Comparison of ENCODE assay signal across 9 mouse cellular contexts in the genomic region with DNA sequence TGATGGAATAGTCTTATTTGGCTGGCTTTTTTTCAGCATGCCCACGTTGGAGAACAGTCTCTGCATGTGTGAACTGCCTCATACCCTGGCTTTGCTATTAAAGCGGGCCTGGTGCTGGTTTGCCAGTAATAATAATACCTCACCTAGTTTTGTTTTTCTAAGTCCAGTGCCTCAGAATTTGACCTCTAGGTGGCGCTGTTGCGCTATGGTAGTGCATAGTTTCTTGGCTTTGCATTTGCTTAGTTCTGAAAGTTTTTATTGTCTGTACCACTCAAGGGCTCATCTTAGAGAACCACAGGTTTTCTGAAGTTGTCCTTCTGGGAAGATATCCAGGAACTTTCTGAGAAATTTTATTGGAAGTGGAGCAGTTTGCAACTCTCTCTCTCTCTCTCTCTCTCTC. TPM values are rescaled to one million over a fixed set of nuclear protein-coding genes. Genes with fewer than 3 reads are reported as not detected.
A peak's percentile ranks its signal among the peaks of the same experiment; 100 is the strongest.
DNase-seq lines count a peak whose midpoint lies in the region; ATAC-seq and TF ChIP-seq lines count a peak whose summit lies in the region.
"Had no signal": no experiment of that assay in that cellular context is flagged by ENCODE, and none has a peak within 500 bp of the region (broad histone marks: within the 10 kb centered on the region; RNA-seq: fewer than 3 reads in every experiment).

No protein-coding gene starts in this region.

- peak; percentile 92 for TF ChIP-seq CTCF in forebrain, postnatal 0 days (IDR thresholded peaks at IDR 0.05; ENCODE audit: low read depth)
- peak; percentile 90 for TF ChIP-seq CTCF in lung, embryonic 14.5 days (IDR thresholded peaks at IDR 0.05; ENCODE audit: low read depth)

- peak; percentile 53 for ATAC-seq in CD4-positive, CD25-positive, alpha-beta regulatory T cell, adult 4 months
- peak; percentile 50; the same call in 1 of the 2 replicates for ATAC-seq in forebrain, postnatal 0 days
- peak; percentile 17; the same call in 1 of the 2 replicates for ATAC-seq in lung, embryonic 14.5 days (ENCODE audit: insufficient read depth)
- no peak for ATAC-seq in activated CD4-positive, CD25-positive, alpha-beta regulatory T cell, adult 4 months

- no peak overlapping the region for H3K4me2 ChIP-seq in forebrain, postnatal 0 days (ENCODE audit: low read depth)
- H3K4me2 ChIP-seq in lung, embryonic 14.5 days = no peak overlapping the region
- H3K4me2 ChIP-seq: limb, embryonic 13.5 days had no signal

- no peaks in the 10 kb centered on the region for H3K9me3 ChIP-seq in forebrain, postnatal 0 days (ENCODE audit: low read length)
- H3K9me3 ChIP-seq in lung, embryonic 14.5 days (ENCODE audit: low read depth, low read length) = no peaks in the 10 kb centered on the region
- H3K9me3 ChIP-seq: limb, embryonic 13.5 days had no signal

- H3K4me1 ChIP-seq in forebrain, postnatal 0 days (ENCODE audit: insufficient read depth) = no peaks in the 10 kb centered on the region
- no peaks in the 10 kb centered on the region for H3K4me1 ChIP-seq in lung, embryonic 14.5 days (ENCODE audit: insufficient read depth)
- H3K4me1 ChIP-seq: limb, embryonic 13.5 days had no signal

- peaks cover 24% of the 10 kb centered on the region for H3K36me3 ChIP-seq in forebrain, postnatal 0 days (ENCODE audit: insufficient read depth)
- H3K36me3 ChIP-seq in lung, embryonic 14.5 days (ENCODE audit: insufficient read depth) = peaks cover 25% of the 10 kb centered on the region

- no peak overlapping the region for H3K9ac ChIP-seq in forebrain, postnatal 0 days
- no peak overlapping the region for H3K9ac ChIP-seq in lung, embryonic 14.5 days
- H3K9ac ChIP-seq: limb, embryonic 13.5 days had no signal

- no peak overlapping the region for H3K4me3 ChIP-seq in forebrain, postnatal 0 days (ENCODE audit: low read depth, low read length)
- H3K4me3 ChIP-seq in lung, embryonic 14.5 days (ENCODE audit: low read depth, low read length) = no peak overlapping the region
- H3K4me3 ChIP-seq: limb, embryonic 13.5 days had no signal

- peak; percentile 13 for DNase-seq in 3134 (ENCODE audit: extremely low read depth, insufficient read length, low spot score)
- DNase-seq in c-Kit-negative CD71-positive TER-119-positive erythroid progenitor cells, embryonic 14.5 days (ENCODE audit: low read depth, low spot score) = peak; percentile 53
- peak; percentile 92 for DNase-seq in forebrain, postnatal 0 days
- peak; percentile 56 to 89 for DNase-seq in kidney, postnatal 36 days
- peak; percentile 94 for DNase-seq in lung, embryonic 14.5 days
- peak; percentile 36 for DNase-seq in skeletal muscle tissue, adult 2 months (ENCODE audit: low read depth, low spot score)

- WGBS in forebrain, postnatal 0 days = 5% methylated on average over 4 of the region's 4 CpGs
- WGBS in lung, embryonic 14.5 days = 4% methylated on average over 4 of the region's 4 CpGs

- no peak overlapping the region for H3K27ac ChIP-seq in forebrain, postnatal 0 days (ENCODE audit: low read depth, low read length)
- H3K27ac ChIP-seq in lung, embryonic 14.5 days (ENCODE audit: low read depth) = no peak overlapping the region
- H3K27ac ChIP-seq: limb, embryonic 13.5 days had no signal

- H3K27me3 ChIP-seq in forebrain, postnatal 0 days (ENCODE audit: insufficient read depth, low read length) = no peaks in the 10 kb centered on the region
- H3K27me3 ChIP-seq in lung, embryonic 14.5 days (ENCODE audit: insufficient read depth, low read length) = no peaks in the 10 kb centered on the region
- H3K27me3 ChIP-seq: limb, embryonic 13.5 days had no signal

RNA-seq across cellular contexts. Expression of a gene that starts 22.0 kb away (rescaled TPM):
- not detected for polyA plus RNA-seq in CD4-positive, CD25-positive, alpha-beta regulatory T cell, adult 4 months (2017; shearing (Covaris generic))
- not detected in 2 replicates for total RNA-seq in forebrain, postnatal 0 days (2014; rRNA removed)
- not detected in 2 replicates for polyA plus RNA-seq in forebrain, postnatal 0 days (2015; fragmentation: Nextera tagmentation; extraction: Ambion mirVana)
- polyA plus RNA-seq in lung, embryonic 14.5 days (2014; fragmentation: Nextera tagmentation; extraction: Ambion mirVana) = not detected in 2 replicates
- not detected for polyA plus RNA-seq in activated CD4-positive, CD25-positive, alpha-beta regulatory T cell, adult 4 months (2017; shearing (Covaris generic))
- polyA plus RNA-seq: limb, embryonic 13.5 days had no signal

RNA-seq across cellular contexts. Expression of a gene that starts 22.6 kb away (rescaled TPM):
- polyA plus RNA-seq in CD4-positive, CD25-positive, alpha-beta regulatory T cell, adult 4 months (2017; shearing (Covaris generic)) = 1 to 10 TPM; 4.6 to 7.7 TPM
- 41.8 and 51.9 TPM in 2 replicates for total RNA-seq in forebrain, postnatal 0 days (2014; rRNA removed)
- polyA plus RNA-seq in forebrain, postnatal 0 days (2015; fragmentation: Nextera tagmentation; extraction: Ambion mirVana) = 32.8 and 42.6 TPM in 2 replicates
- 50.2 and 54.3 TPM in 2 replicates for polyA plus RNA-seq in lung, embryonic 14.5 days (2014; fragmentation: Nextera tagmentation; extraction: Ambion mirVana)
- polyA plus RNA-seq in activated CD4-positive, CD25-positive, alpha-beta regulatory T cell, adult 4 months (2017; shearing (Covaris generic)) = 1 to 10 TPM; 6.3 to 8.5 TPM

RNA-seq across cellular contexts. Expression of a gene that starts 35.2 kb away (rescaled TPM):
- polyA plus RNA-seq in CD4-positive, CD25-positive, alpha-beta regulatory T cell, adult 4 months (2017; shearing (Covaris generic)) = 10 to 100 TPM; 13.7 to 14.9 TPM
- total RNA-seq in forebrain, postnatal 0 days (2014; rRNA removed) = 7.1 and 7.9 TPM in 2 replicates
- 40.8 and 46.0 TPM in 2 replicates for polyA plus RNA-seq in forebrain, postnatal 0 days (2015; fragmentation: Nextera tagmentation; extraction: Ambion mirVana)
- polyA plus RNA-seq in lung, embryonic 14.5 days (2014; fragmentation: Nextera tagmentation; extraction: Ambion mirVana) = 61.5 and 81.4 TPM in 2 replicates
- polyA plus RNA-seq in activated CD4-positive, CD25-positive, alpha-beta regulatory T cell, adult 4 months (2017; shearing (Covaris generic)) = 10 to 100 TPM; 11.1 to 26.4 TPM

Comparison
In these comparisons a context has a peak if more than half of its experiments do, and no peak if none do; other contexts are left out.
1. DNase-seq: peak in every context shown above with its lines; median percentile 94 in lung, embryonic 14.5 days; 92 in forebrain, postnatal 0 days; 72 in kidney, postnatal 36 days; 53 in c-Kit-negative CD71-positive TER-119-positive erythroid progenitor cells, embryonic 14.5 days; 36 in skeletal muscle tissue, adult 2 months; 13 in 3134.